8 mouse cellular contexts compared by ENCODE assay signal in genomic region chr2:136485401-136485800, GRCm38 (mm10). TPM values are rescaled to one million over a fixed set of nuclear protein-coding genes. Genes with fewer than 3 reads are reported as not detected.
A peak's percentile ranks its signal among the peaks of the same experiment; 100 is the strongest.
DNase-seq lines count a peak whose midpoint lies in the region; ATAC-seq and TF ChIP-seq lines count a peak whose summit lies in the region.

No protein-coding gene starts in this region.

- H3K4me2 ChIP-seq in forebrain, embryonic 12.5 days = no peak overlapping the region
- no peak overlapping the region for H3K4me2 ChIP-seq in hindbrain, embryonic 13.5 days
- H3K4me2 ChIP-seq in midbrain, embryonic 14.5 days (ENCODE audit: low read length) = no peak overlapping the region

- no peaks in the 10 kb centered on the region for H3K27me3 ChIP-seq in forebrain, embryonic 12.5 days
- no peaks in the 10 kb centered on the region for H3K27me3 ChIP-seq in forebrain, embryonic 10.5 days (ENCODE audit: poor library complexity, severe bottlenecking)
- no peaks in the 10 kb centered on the region for H3K27me3 ChIP-seq in hindbrain, embryonic 13.5 days
- no peaks in the 10 kb centered on the region for H3K27me3 ChIP-seq in midbrain, embryonic 14.5 days (ENCODE audit: control insufficient read depth, insufficient read depth, low read length)

- no peak overlapping the region for H3K27ac ChIP-seq in forebrain, embryonic 12.5 days
- H3K27ac ChIP-seq in forebrain, embryonic 10.5 days = no peak overlapping the region
- H3K27ac ChIP-seq in layer of hippocampus, adult 2 months = peak overlapping the region; percentile 83
- H3K27ac ChIP-seq in hindbrain, embryonic 13.5 days = no peak overlapping the region
- H3K27ac ChIP-seq in midbrain, embryonic 14.5 days (replicated peaks; ENCODE audit: low read depth, low read length) = no peak overlapping the region

- TF ChIP-seq CTCF in layer of hippocampus, adult 2 months (conservative IDR thresholded peaks at IDR 0.05) = no peak

- WGBS in forebrain, embryonic 12.5 days = 98% methylated on average over 1 of the region's 1 CpGs
- WGBS in forebrain, embryonic 10.5 days = 100% methylated on average over 1 of the region's 1 CpGs
- WGBS in hindbrain, embryonic 13.5 days = 95% methylated on average over 1 of the region's 1 CpGs
- WGBS in midbrain, embryonic 14.5 days = 92% methylated on average over 1 of the region's 1 CpGs

- no peak overlapping the region for H3K9ac ChIP-seq in forebrain, embryonic 12.5 days
- H3K9ac ChIP-seq in hindbrain, embryonic 13.5 days = no peak overlapping the region
- H3K9ac ChIP-seq in midbrain, embryonic 14.5 days (replicated peaks; ENCODE audit: low read length) = no peak overlapping the region

- H3K9me3 ChIP-seq in forebrain, embryonic 12.5 days = no peaks in the 10 kb centered on the region
- H3K9me3 ChIP-seq in forebrain, embryonic 10.5 days = no peaks in the 10 kb centered on the region
- H3K9me3 ChIP-seq in hindbrain, embryonic 13.5 days = no peaks in the 10 kb centered on the region
- H3K9me3 ChIP-seq in midbrain, embryonic 14.5 days (ENCODE audit: control insufficient read depth, low read length) = no peaks in the 10 kb centered on the region

- no peaks in the 10 kb centered on the region for H3K36me3 ChIP-seq in forebrain, embryonic 12.5 days (replicated peaks)
- H3K36me3 ChIP-seq in forebrain, embryonic 10.5 days (replicated peaks) = no peaks in the 10 kb centered on the region
- H3K36me3 ChIP-seq in hindbrain, embryonic 13.5 days = no peaks in the 10 kb centered on the region
- no peaks in the 10 kb centered on the region for H3K36me3 ChIP-seq in midbrain, embryonic 14.5 days (ENCODE audit: control insufficient read depth, insufficient read depth, low read length)

- peak; percentile 60 for ATAC-seq in forebrain, embryonic 12.5 days (ENCODE audit: low FRiP score)
- ATAC-seq in hindbrain, embryonic 13.5 days (ENCODE audit: low FRiP score) = peak; percentile 21; the same call in 1 of the 2 replicates
- ATAC-seq in midbrain, embryonic 14.5 days (ENCODE audit: low FRiP score, low TSS enrichment) = peak; percentile 29; the same call in 1 of the 2 replicates

- no peak overlapping the region for H3K4me3 ChIP-seq in forebrain, embryonic 12.5 days (replicated peaks)
- no peak overlapping the region for H3K4me3 ChIP-seq in forebrain, embryonic 10.5 days
- peak overlapping the region; percentile 53 for H3K4me3 ChIP-seq in layer of hippocampus, adult 2 months
- H3K4me3 ChIP-seq in hindbrain, embryonic 13.5 days = no peak overlapping the region
- no peak overlapping the region for H3K4me3 ChIP-seq in midbrain, embryonic 14.5 days (replicated peaks; ENCODE audit: low read depth, low read length)

- peaks cover 3% of the 10 kb centered on the region for H3K4me1 ChIP-seq in forebrain, embryonic 12.5 days
- peaks cover 5% of the 10 kb centered on the region for H3K4me1 ChIP-seq in forebrain, embryonic 10.5 days
- no peaks in the 10 kb centered on the region; the same call in 1 of the 2 replicates for H3K4me1 ChIP-seq in hindbrain, embryonic 13.5 days (replicated peaks)
- no peaks in the 10 kb centered on the region for H3K4me1 ChIP-seq in midbrain, embryonic 14.5 days (ENCODE audit: control insufficient read depth, insufficient read depth, low read length)

- no peak for DNase-seq in forebrain, embryonic 10.5 days (ENCODE audit: extremely low spot score, low spot score)
- no peak for DNase-seq in layer of hippocampus, adult 2 months (ENCODE audit: low spot score in 2 of 2)
- no peak for DNase-seq in layer of hippocampus, postnatal 36 days
- DNase-seq in midbrain, embryonic 14.5 days = no peak
- DNase-seq in adipocyte (ENCODE audit: low spot score) = no peak
- no peak for DNase-seq in cerebellum, postnatal 25 days

RNA-seq across cellular contexts. Expression of gene Ankef1, which starts 16.3 kb away (rescaled TPM):
- polyA plus RNA-seq in forebrain, embryonic 12.5 days (2016; fragmentation: Nextera tagmentation; extraction: Ambion mirVana) = 0.66 and 1.0 TPM in 2 replicates
- 0.70 and 0.79 TPM in 2 replicates for polyA plus RNA-seq in forebrain, embryonic 10.5 days (2016; fragmentation: Nextera tagmentation; extraction: Ambion mirVana)
- total RNA-seq in layer of hippocampus, adult 2 months (2021) = 1 to 10 TPM; 1.6 to 2.9 TPM
- 1 to 10 TPM; 1.5 to 1.9 TPM for total RNA-seq in layer of hippocampus, postnatal 36 days (2021)
- polyA plus RNA-seq in hindbrain, embryonic 13.5 days (2015; fragmentation: Nextera tagmentation; extraction: Ambion mirVana) = 0.66 and 0.78 TPM in 2 replicates
- 0.50 and 0.76 TPM in 2 replicates for polyA plus RNA-seq in midbrain, embryonic 14.5 days (2014; fragmentation: Nextera tagmentation; extraction: Ambion mirVana)
